Mouse (Mus musculus): ENCODE results near the gene Olfr524.

- TF ChIP-seq CTCF (IDR thresholded peaks at IDR 0.05; ENCODE audit: low read depth, low read length): no peak
- no peak for TF ChIP-seq POLR2A (IDR thresholded peaks at IDR 0.05; ENCODE audit: extremely low read depth, insufficient read depth, low read length)
These were observed 13.5 kb upstream of the Olfr524 start for GRCm38 (mm10) chr7:140219268-140219667.

All from liver, adult 2 months (tissue).